In genomic region chr8:119559402-119559720, GRCm38 (mm10) we compare ENCODE assay signal across 9 mouse cellular contexts. TPM values are rescaled to one million over a fixed set of nuclear protein-coding genes. Genes with fewer than 3 reads are reported as not detected.
DNase-seq lines count a peak whose midpoint lies in the region; ATAC-seq and TF ChIP-seq lines count a peak whose summit lies in the region.
"Had no signal": no experiment of that assay in that cellular context is flagged by ENCODE, and none has a peak within 500 bp of the region (broad histone marks: within the 10 kb centered on the region; RNA-seq: fewer than 3 reads in every experiment).

No protein-coding gene starts in this region.

- no peaks in the 10 kb centered on the region for H3K9me3 ChIP-seq in megakaryocyte, embryonic 14.5 days
- H3K9me3 ChIP-seq in liver, embryonic 13.5 days (replicated peaks), result no peaks in the 10 kb centered on the region
- H3K9me3 ChIP-seq in stomach, embryonic 16.5 days (replicated peaks; ENCODE audit: control insufficient read depth, low read length), result no peaks in the 10 kb centered on the region

- no peak for ATAC-seq in megakaryocyte, adult 5-6 weeks (ENCODE audit: poor library complexity, severe bottlenecking)
- no peak for ATAC-seq in liver, embryonic 13.5 days (ENCODE audit: low read depth)
- ATAC-seq in stomach, embryonic 16.5 days (ENCODE audit: insufficient read depth, low FRiP score), result no peak

- peak overlapping the region; percentile 87 for H3K9ac ChIP-seq in liver, embryonic 13.5 days
- H3K9ac ChIP-seq in stomach, embryonic 16.5 days (ENCODE audit: low read length), result peak overlapping the region; percentile 75

- WGBS in liver, embryonic 13.5 days (ENCODE audit: insufficient replicate concordance), result 81% methylated on average over 6 of the region's 6 CpGs
- 89% methylated on average over 6 of the region's 6 CpGs for WGBS in stomach, embryonic 16.5 days

- H3K4me2 ChIP-seq in liver, embryonic 13.5 days, result peak overlapping the region; percentile 92
- no peak overlapping the region for H3K4me2 ChIP-seq in stomach, embryonic 16.5 days (ENCODE audit: low read depth, low read length)

- peaks cover 50% of the 10 kb centered on the region for H3K4me1 ChIP-seq in megakaryocyte, embryonic 14.5 days
- peaks cover 45% of the 10 kb centered on the region for H3K4me1 ChIP-seq in liver, embryonic 13.5 days (replicated peaks)
- peaks cover 15% of the 10 kb centered on the region for H3K4me1 ChIP-seq in stomach, embryonic 16.5 days (ENCODE audit: control insufficient read depth, insufficient read depth, low read length)

- TF ChIP-seq CTCF in gastrocnemius, adult 2 months (IDR thresholded peaks at IDR 0.05), result no peak

- intact Hi-C loops in gastrocnemius, adult 2 months (cut with DNase I), result loop anchor here (10.0 kb wide), 1 partner anchor 115 kb away; no protein-coding TSS in a partner anchor

- H3K36me3 ChIP-seq in megakaryocyte, embryonic 14.5 days (replicated peaks; ENCODE audit: low read length), result peaks cover 55% of the 10 kb centered on the region
- H3K36me3 ChIP-seq in liver, embryonic 13.5 days, result peaks cover 31% of the 10 kb centered on the region
- H3K36me3 ChIP-seq in stomach, embryonic 16.5 days (ENCODE audit: control insufficient read depth, insufficient read depth, low read length), result peaks cover 5% of the 10 kb centered on the region; the same call in 1 of the 2 replicates

- no peak for DNase-seq in gastrocnemius, adult 2 months
- DNase-seq in gastrocnemius, adult 8-10 months (ENCODE audit: low spot score in 2 of 2), result no peak
- no peak for DNase-seq in liver, embryonic 13.5 days
- DNase-seq in urinary bladder, adult 2 months (ENCODE audit: low spot score), result no peak
- no peak for DNase-seq in adrenal gland, postnatal 10 days

- peak overlapping the region; percentile 81 for H3K4me3 ChIP-seq in gastrocnemius, adult 2 months
- H3K4me3 ChIP-seq in megakaryocyte, embryonic 14.5 days (replicated peaks), result peak overlapping the region; percentile 94
- H3K4me3 ChIP-seq in liver, embryonic 13.5 days (replicated peaks), result peak overlapping the region; percentile 82
- no peak overlapping the region for H3K4me3 ChIP-seq in stomach, embryonic 16.5 days (replicated peaks; ENCODE audit: low read length)

- H3K27ac ChIP-seq in gastrocnemius, adult 2 months, result peak overlapping the region; percentile 98
- peak overlapping the region; percentile 73 for H3K27ac ChIP-seq in liver, embryonic 13.5 days
- H3K27ac ChIP-seq in stomach, embryonic 16.5 days (ENCODE audit: low read length), result peak overlapping the region; percentile 39; the same call in 1 of the 2 replicates

- no peaks in the 10 kb centered on the region for H3K27me3 ChIP-seq in megakaryocyte, embryonic 14.5 days (replicated peaks)
- H3K27me3 ChIP-seq in liver, embryonic 13.5 days, result no peaks in the 10 kb centered on the region
- H3K27me3 ChIP-seq in stomach, embryonic 16.5 days (ENCODE audit: control insufficient read depth, insufficient read depth, low read length), result no peaks in the 10 kb centered on the region

RNA-seq across cellular contexts. Expression of gene Mbtps1, which starts 0.8 kb away (rescaled TPM):
- 10 to 100 TPM; 28.6 to 28.7 TPM for total RNA-seq in gastrocnemius, adult 2 months (2021)
- total RNA-seq in gastrocnemius, adult 8-10 months (2022), result 10 to 100 TPM; 18.1 to 24.4 (median 22.5) TPM
- 27.0 and 63.9 TPM in 2 replicates for polyA plus RNA-seq in megakaryocyte, embryonic 14.5 days (2012; ENCODE audit: insufficient read depth, low replicate concordance)
- total RNA-seq in megakaryocyte, adult 5-6 weeks (2015), result 27.4 and 32.8 TPM in 2 replicates
- 28.5 and 33.7 TPM in 2 replicates for total RNA-seq in megakaryocyte, adult 5-6 weeks (2017)
- 27.7 and 32.1 TPM in 2 replicates for polyA plus RNA-seq in liver, embryonic 13.5 days (2015; fragmentation: Nextera tagmentation; extraction: Ambion mirVana)
- polyA plus RNA-seq in stomach, embryonic 16.5 days (2015; fragmentation: Nextera tagmentation; extraction: Ambion mirVana), result 108 and 115 TPM in 2 replicates
- polyA plus RNA-seq in urinary bladder, adult 2 months (2012; rRNA removed), result 90.6 and 92.1 TPM in 2 replicates
- total RNA-seq in adrenal gland, postnatal 10 days (2021), result 100 to 1,000 TPM; 103 to 114 TPM

RNA-seq across cellular contexts. Expression of gene Hsdl1, which starts 15.6 kb away (rescaled TPM):
- total RNA-seq in gastrocnemius, adult 2 months (2021), result 10 to 100 TPM; 15.9 to 16.6 TPM
- 10 to 100 TPM; 16.1 to 21.1 (median 17.4) TPM for total RNA-seq in gastrocnemius, adult 8-10 months (2022)
- 24.5 and 29.2 TPM in 2 replicates for polyA plus RNA-seq in megakaryocyte, embryonic 14.5 days (2012; ENCODE audit: insufficient read depth, low replicate concordance)
- total RNA-seq in megakaryocyte, adult 5-6 weeks (2015), result 9.1 and 11.5 TPM in 2 replicates
- total RNA-seq in megakaryocyte, adult 5-6 weeks (2017), result 32.3 and 40.9 TPM in 2 replicates
- 18.5 and 19.8 TPM in 2 replicates for polyA plus RNA-seq in liver, embryonic 13.5 days (2015; fragmentation: Nextera tagmentation; extraction: Ambion mirVana)
- polyA plus RNA-seq in stomach, embryonic 16.5 days (2015; fragmentation: Nextera tagmentation; extraction: Ambion mirVana), result 31.0 and 39.2 TPM in 2 replicates
- 16.4 and 23.2 TPM in 2 replicates for polyA plus RNA-seq in urinary bladder, adult 2 months (2012; rRNA removed)
- total RNA-seq in adrenal gland, postnatal 10 days (2021), result 10 to 100 TPM; 24.8 to 28.0 TPM

RNA-seq across cellular contexts. Expression of gene Dnaaf1, which starts 15.7 kb away (rescaled TPM):
- not detected for total RNA-seq in gastrocnemius, adult 2 months (2021)
- total RNA-seq in gastrocnemius, adult 8-10 months (2022), result not detected
- polyA plus RNA-seq in megakaryocyte, embryonic 14.5 days (2012; ENCODE audit: insufficient read depth, low replicate concordance), result not detected in 2 replicates
- not detected in 2 replicates for total RNA-seq in megakaryocyte, adult 5-6 weeks (2015)
- 0.33 TPM in 1 of 2 replicates, not detected in the other for total RNA-seq in megakaryocyte, adult 5-6 weeks (2017)
- 0.05 and 0.07 TPM in 2 replicates for polyA plus RNA-seq in liver, embryonic 13.5 days (2015; fragmentation: Nextera tagmentation; extraction: Ambion mirVana)
- polyA plus RNA-seq in stomach, embryonic 16.5 days (2015; fragmentation: Nextera tagmentation; extraction: Ambion mirVana), result 0.30 and 0.66 TPM in 2 replicates
- polyA plus RNA-seq in urinary bladder, adult 2 months (2012; rRNA removed), result 0.07 TPM in 2 replicates
- total RNA-seq in adrenal gland, postnatal 10 days (2021), result not detected

RNA-seq across cellular contexts. Expression of gene Taf1c, which starts 45.7 kb away (rescaled TPM):
- 1 to 10 TPM; 5.2 to 6.6 TPM for total RNA-seq in gastrocnemius, adult 2 months (2021)
- 1 to 10 TPM; 5.2 to 8.0 (median 6.9) TPM for total RNA-seq in gastrocnemius, adult 8-10 months (2022)
- polyA plus RNA-seq in megakaryocyte, embryonic 14.5 days (2012; ENCODE audit: insufficient read depth, low replicate concordance), result 17.5 and 54.6 TPM in 2 replicates
- 2.5 and 3.1 TPM in 2 replicates for total RNA-seq in megakaryocyte, adult 5-6 weeks (2015)
- 5.5 and 5.8 TPM in 2 replicates for total RNA-seq in megakaryocyte, adult 5-6 weeks (2017)
- 6.6 and 6.8 TPM in 2 replicates for polyA plus RNA-seq in liver, embryonic 13.5 days (2015; fragmentation: Nextera tagmentation; extraction: Ambion mirVana)
- polyA plus RNA-seq in stomach, embryonic 16.5 days (2015; fragmentation: Nextera tagmentation; extraction: Ambion mirVana), result 11.0 and 11.3 TPM in 2 replicates
- polyA plus RNA-seq in urinary bladder, adult 2 months (2012; rRNA removed), result 11.1 and 14.5 TPM in 2 replicates
- total RNA-seq in adrenal gland, postnatal 10 days (2021), result 10 to 100 TPM; 10.1 to 13.0 TPM

RNA-seq across cellular contexts. Expression of gene Adad2, which starts 53.2 kb away (rescaled TPM):
- not detected for total RNA-seq in gastrocnemius, adult 2 months (2021)
- not detected for total RNA-seq in gastrocnemius, adult 8-10 months (2022)
- polyA plus RNA-seq in megakaryocyte, embryonic 14.5 days (2012; ENCODE audit: insufficient read depth, low replicate concordance), result not detected in 2 replicates
- not detected in 2 replicates for total RNA-seq in megakaryocyte, adult 5-6 weeks (2015)
- not detected in 2 replicates for total RNA-seq in megakaryocyte, adult 5-6 weeks (2017)
- polyA plus RNA-seq in liver, embryonic 13.5 days (2015; fragmentation: Nextera tagmentation; extraction: Ambion mirVana), result not detected in 2 replicates
- polyA plus RNA-seq in stomach, embryonic 16.5 days (2015; fragmentation: Nextera tagmentation; extraction: Ambion mirVana), result 0.06 TPM in 1 of 2 replicates, not detected in the other
- polyA plus RNA-seq in urinary bladder, adult 2 months (2012; rRNA removed), result not detected in 2 replicates
- total RNA-seq in adrenal gland, postnatal 10 days (2021), result not detected
- polyA plus RNA-seq: C2C12 had no signal

Comparison
In these comparisons a context has a peak if more than half of its experiments do, and no peak if none do; other contexts are left out.
1. H3K27ac ChIP-seq: peak in every context shown above with its lines; median percentile 98 in gastrocnemius, adult 2 months; 73 in liver, embryonic 13.5 days; 39 in stomach, embryonic 16.5 days.